ENCODE assay signal across 14 mouse cellular contexts in genomic region chr5:123079568-123079967, GRCm38 (mm10). TPM values are rescaled to one million over a fixed set of nuclear protein-coding genes. Genes with fewer than 3 reads are reported as not detected.
DNase-seq lines count a peak whose midpoint lies in the region; ATAC-seq and TF ChIP-seq lines count a peak whose summit lies in the region.
"Had no signal": no experiment of that assay in that cellular context is flagged by ENCODE, and none has a peak within 500 bp of the region (broad histone marks: within the 10 kb centered on the region; RNA-seq: fewer than 3 reads in every experiment).

No protein-coding gene starts in this region.

- 86% methylated on average over 1 of the region's 1 CpGs for WGBS in heart, embryonic 14.5 days
- 73% methylated on average over 1 of the region's 1 CpGs for WGBS in lung, embryonic 14.5 days
- WGBS in liver, embryonic 16.5 days (ENCODE audit: insufficient replicate concordance) = 17% methylated on average over 1 of the region's 1 CpGs
- WGBS in hindbrain, embryonic 16.5 days = 86% methylated on average over 1 of the region's 1 CpGs

- peaks cover 22 to 29% of the 10 kb centered on the region in 2 experiments for H3K4me1 ChIP-seq in heart, embryonic 14.5 days (ENCODE audit: control insufficient read depth in 2 of 2, insufficient read depth in 2 of 2, low read length in 2 of 2)
- H3K4me1 ChIP-seq in lung, embryonic 14.5 days (ENCODE audit: insufficient read depth) = 0 out of 2 replicates have a peak, but pooled peaks cover 8% of the 10 kb centered on the region
- peaks cover 46% of the 10 kb centered on the region for H3K4me1 ChIP-seq in liver, embryonic 16.5 days (ENCODE audit: control insufficient read depth, low read depth, low read length)
- peaks cover 16% of the 10 kb centered on the region for H3K4me1 ChIP-seq in hindbrain, embryonic 16.5 days (ENCODE audit: control insufficient read depth, insufficient read depth, low read depth, low read length)

- H3K27me3 ChIP-seq in heart, embryonic 14.5 days (ENCODE audit: control insufficient read depth, insufficient read depth, low read length) = no peaks in the 10 kb centered on the region
- H3K27me3 ChIP-seq in lung, embryonic 14.5 days (ENCODE audit: insufficient read depth, low read length) = no peaks in the 10 kb centered on the region
- H3K27me3 ChIP-seq in liver, embryonic 16.5 days (ENCODE audit: control insufficient read depth, insufficient read depth, low read depth, low read length) = no peaks in the 10 kb centered on the region
- H3K27me3 ChIP-seq in hindbrain, embryonic 16.5 days (replicated peaks; ENCODE audit: control insufficient read depth, insufficient read depth, low read length) = no peaks in the 10 kb centered on the region
- H3K27me3 ChIP-seq: megakaryocyte, embryonic 14.5 days had no signal

- peak overlapping the region; percentile 19; the same call in 1 of the 2 replicates for H3K4me2 ChIP-seq in heart, embryonic 14.5 days (ENCODE audit: low read length)
- H3K4me2 ChIP-seq in lung, embryonic 14.5 days = peak overlapping the region; percentile 7; the same call in 1 of the 2 replicates
- 0 out of 2 replicates have a peak overlapping the region, but pooled peaks have one; percentile 50 for H3K4me2 ChIP-seq in liver, embryonic 16.5 days (ENCODE audit: low read depth, low read length)
- H3K4me2 ChIP-seq in hindbrain, embryonic 16.5 days (ENCODE audit: low read length) = no peak overlapping the region

- no peak for ATAC-seq in heart, embryonic 14.5 days (ENCODE audit: insufficient number of reproducible peaks, insufficient read depth, low FRiP score, low read depth)
- ATAC-seq in lung, embryonic 14.5 days (ENCODE audit: insufficient read depth) = no peak
- peak; percentile 48 for ATAC-seq in granulocyte monocyte progenitor cell, adult 5-6 weeks (replicated peaks; ENCODE audit: poor library complexity, severe bottlenecking)
- no peak for ATAC-seq in liver, embryonic 16.5 days (ENCODE audit: low read depth)
- ATAC-seq in hindbrain, embryonic 16.5 days = no peak
- ATAC-seq: CD4-positive, CD25-positive, alpha-beta regulatory T cell, adult 4 months had no signal

- peaks cover 4% of the 10 kb centered on the region; the same call in 1 of the 2 replicates for H3K9me3 ChIP-seq in heart, embryonic 14.5 days (ENCODE audit: control insufficient read depth, low read length)
- no peaks in the 10 kb centered on the region for H3K9me3 ChIP-seq in lung, embryonic 14.5 days (ENCODE audit: low read depth, low read length)
- peaks cover 4% of the 10 kb centered on the region; the same call in 1 of the 2 replicates for H3K9me3 ChIP-seq in liver, embryonic 16.5 days (replicated peaks; ENCODE audit: control insufficient read depth, low read length)
- H3K9me3 ChIP-seq in hindbrain, embryonic 16.5 days (ENCODE audit: control insufficient read depth, low read length) = peaks cover 2% of the 10 kb centered on the region; the same call in 1 of the 2 replicates

- no peak overlapping the region for H3K4me3 ChIP-seq in heart, embryonic 14.5 days (ENCODE audit: control insufficient read depth in 1 of 2, insufficient read depth in 1 of 2, low read depth in 1 of 2, low read length in 2 of 2)
- H3K4me3 ChIP-seq in lung, embryonic 14.5 days (ENCODE audit: low read depth, low read length) = no peak overlapping the region
- no peak overlapping the region; the same call in 1 of the 2 replicates for H3K4me3 ChIP-seq in liver, embryonic 16.5 days (ENCODE audit: low read depth, low read length)
- no peak overlapping the region for H3K4me3 ChIP-seq in hindbrain, embryonic 16.5 days (ENCODE audit: low read length)

- DNase-seq in heart, postnatal 10 days = no peak
- no peak for DNase-seq in lung, embryonic 14.5 days
- DNase-seq in lung, postnatal 25 days (ENCODE audit: low spot score) = no peak
- no peak for DNase-seq in adipocyte (ENCODE audit: low spot score)
- DNase-seq: adrenal gland, postnatal 14 days had no signal

- H3K36me3 ChIP-seq in heart, embryonic 14.5 days (ENCODE audit: control insufficient read depth, insufficient read depth, low read length) = no peaks in the 10 kb centered on the region
- H3K36me3 ChIP-seq in lung, embryonic 14.5 days (ENCODE audit: insufficient read depth) = no peaks in the 10 kb centered on the region
- H3K36me3 ChIP-seq in liver, embryonic 16.5 days (ENCODE audit: control insufficient read depth, insufficient read depth) = peaks cover 10% of the 10 kb centered on the region
- H3K36me3 ChIP-seq in hindbrain, embryonic 16.5 days (ENCODE audit: control insufficient read depth, insufficient read depth, low read length) = no peaks in the 10 kb centered on the region

- intact Hi-C loops in heart, postnatal 10 days (cut with DNase I) = no loop called here

- TF ChIP-seq CTCF in lung, embryonic 14.5 days (IDR thresholded peaks at IDR 0.05; ENCODE audit: low read depth) = no peak

- peak overlapping the region; percentile 61 to 65 for H3K27ac ChIP-seq in heart, embryonic 14.5 days (replicated peaks in 1 of 2; ENCODE audit: control insufficient read depth in 1 of 2, insufficient read depth in 1 of 2, low read depth in 2 of 2, low read length in 2 of 2)
- peak overlapping the region; percentile 25; the same call in 1 of the 2 replicates for H3K27ac ChIP-seq in lung, embryonic 14.5 days (ENCODE audit: low read depth)
- H3K27ac ChIP-seq in liver, embryonic 16.5 days (ENCODE audit: low read length) = no peak overlapping the region
- no peak overlapping the region for H3K27ac ChIP-seq in hindbrain, embryonic 16.5 days (ENCODE audit: low read depth, low read length)

- H3K9ac ChIP-seq in heart, embryonic 14.5 days (ENCODE audit: low read length) = no peak overlapping the region
- no peak overlapping the region for H3K9ac ChIP-seq in lung, embryonic 14.5 days
- no peak overlapping the region for H3K9ac ChIP-seq in liver, embryonic 16.5 days (ENCODE audit: low read depth, low read length)
- no peak overlapping the region for H3K9ac ChIP-seq in hindbrain, embryonic 16.5 days (ENCODE audit: low read depth, low read length)

RNA-seq across cellular contexts. Expression of gene Tmem120b, which starts 11.4 kb away (rescaled TPM):
- 10.8 and 11.3 TPM in 2 replicates for polyA plus RNA-seq in heart, embryonic 14.5 days (2014; fragmentation: Nextera tagmentation; extraction: Ambion mirVana)
- 10 to 100 TPM; 11.1 to 11.7 TPM for total RNA-seq in heart, postnatal 10 days (2021)
- 8.2 and 10.0 TPM in 2 replicates for polyA plus RNA-seq in lung, embryonic 14.5 days (2014; fragmentation: Nextera tagmentation; extraction: Ambion mirVana)
- 1.8 and 3.1 TPM in 2 replicates for total RNA-seq in granulocyte monocyte progenitor cell, adult 5-6 weeks (2014; fragmentation: Nextera tagmentation)
- total RNA-seq in granulocyte monocyte progenitor cell, adult 5-6 weeks (2017) = 1.6 and 2.3 TPM in 2 replicates
- polyA plus RNA-seq in liver, embryonic 16.5 days (2015; fragmentation: Nextera tagmentation; extraction: Ambion mirVana) = 25.1 and 26.1 TPM in 2 replicates
- 17.3 and 19.8 TPM in 2 replicates for polyA plus RNA-seq in hindbrain, embryonic 16.5 days (2015; fragmentation: Nextera tagmentation; extraction: Ambion mirVana)

RNA-seq across cellular contexts. Expression of gene Morn3, which starts 32.8 kb away (rescaled TPM):
- 0.67 TPM in 1 of 2 replicates, not detected in the other for polyA plus RNA-seq in heart, embryonic 14.5 days (2014; fragmentation: Nextera tagmentation; extraction: Ambion mirVana)
- total RNA-seq in heart, postnatal 10 days (2021) = not detected
- polyA plus RNA-seq in lung, embryonic 14.5 days (2014; fragmentation: Nextera tagmentation; extraction: Ambion mirVana) = 0.72 TPM in 1 of 2 replicates, not detected in the other
- 0.58 TPM in 1 of 2 replicates, not detected in the other for total RNA-seq in granulocyte monocyte progenitor cell, adult 5-6 weeks (2014; fragmentation: Nextera tagmentation)
- not detected in 2 replicates for total RNA-seq in granulocyte monocyte progenitor cell, adult 5-6 weeks (2017)
- polyA plus RNA-seq in liver, embryonic 16.5 days (2015; fragmentation: Nextera tagmentation; extraction: Ambion mirVana) = not detected in 2 replicates
- 0.47 and 0.81 TPM in 2 replicates for polyA plus RNA-seq in hindbrain, embryonic 16.5 days (2015; fragmentation: Nextera tagmentation; extraction: Ambion mirVana)
- total RNA-seq: adrenal gland, postnatal 14 days; common myeloid progenitor, adult 5-6 weeks; left cerebral cortex, postnatal 10 days had no signal
- polyA plus RNA-seq: small intestine, adult 2 months had no signal

RNA-seq across cellular contexts. Expression of gene Rhof, which starts 52.9 kb away (rescaled TPM):
- 0.99 and 2.0 TPM in 2 replicates for polyA plus RNA-seq in heart, embryonic 14.5 days (2014; fragmentation: Nextera tagmentation; extraction: Ambion mirVana)
- under 1 TPM; 0.64 to 0.77 TPM for total RNA-seq in heart, postnatal 10 days (2021)
- 2.4 and 2.5 TPM in 2 replicates for polyA plus RNA-seq in lung, embryonic 14.5 days (2014; fragmentation: Nextera tagmentation; extraction: Ambion mirVana)
- total RNA-seq in granulocyte monocyte progenitor cell, adult 5-6 weeks (2014; fragmentation: Nextera tagmentation) = 1.5 TPM in 1 of 2 replicates, not detected in the other
- total RNA-seq in granulocyte monocyte progenitor cell, adult 5-6 weeks (2017) = 0.26 and 1.6 TPM in 2 replicates
- polyA plus RNA-seq in liver, embryonic 16.5 days (2015; fragmentation: Nextera tagmentation; extraction: Ambion mirVana) = 1.7 and 2.3 TPM in 2 replicates
- 26.6 and 29.7 TPM in 2 replicates for polyA plus RNA-seq in hindbrain, embryonic 16.5 days (2015; fragmentation: Nextera tagmentation; extraction: Ambion mirVana)

Comparison
In these comparisons a context has a peak if more than half of its experiments do, and no peak if none do; other contexts are left out.
1. H3K27ac ChIP-seq: peak in heart, embryonic 14.5 days (2 of 2) and lung, embryonic 14.5 days (single experiment); none in liver, embryonic 16.5 days (single experiment) and hindbrain, embryonic 16.5 days (single experiment).